Mouse (Mus musculus): ENCODE measurements at regions not wholly inside any gene's neighbourhood (a gene's known extent, or its start where the extent isn't known, plus 50 kb on each side); places are given as distances from the start of the nearest gene placed in this dataset.

DNA sequence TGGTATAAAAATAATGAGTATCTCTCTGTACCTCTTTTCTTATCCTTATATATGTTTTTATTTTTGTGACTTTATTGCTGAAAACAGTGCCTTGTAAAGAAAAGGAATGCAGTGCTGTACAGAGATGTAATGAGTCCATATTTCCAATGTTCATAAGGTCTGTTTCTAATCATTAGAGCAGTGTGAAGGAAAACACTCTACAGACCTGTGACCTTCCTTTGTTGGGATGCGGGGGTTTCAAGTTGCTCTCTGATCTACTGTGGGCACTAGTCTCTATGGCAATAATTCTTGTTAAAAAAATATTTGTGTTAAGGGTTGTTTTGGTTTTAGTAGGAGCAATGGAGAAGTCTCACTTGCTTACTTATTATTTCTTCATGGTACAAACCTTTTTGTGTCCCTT is 231.0 kb downstream of the Hdgfl1 start:
- Histone ChIP-seq H3K36me3 (ENCODE audit: insufficient read depth, low read length) (no peaks in the 10 kb centered on the region), H3K9me3 (ENCODE audit: low read length) (peaks cover 22% of the 10 kb centered on the region), H3K27me3 (ENCODE audit: insufficient read depth, low read length) (no peaks in the 10 kb centered on the region), H3K4me1 (replicated peaks; ENCODE audit: low read depth, low read length) (no peaks in the 10 kb centered on the region), H3K4me3 (replicated peaks; ENCODE audit: low read length) (no peak overlapping the region)
- TF ChIP-seq CTCF (conservative IDR thresholded peaks at IDR 0.05; ENCODE audit: low read length) (no peak), POU5F1 (IDR thresholded peaks at IDR 0.05; ENCODE audit: borderline replicate concordance, low read length) (no peak), NANOG (IDR thresholded peaks at IDR 0.05; ENCODE audit: borderline replicate concordance, low read length) (no peak)

DNA sequence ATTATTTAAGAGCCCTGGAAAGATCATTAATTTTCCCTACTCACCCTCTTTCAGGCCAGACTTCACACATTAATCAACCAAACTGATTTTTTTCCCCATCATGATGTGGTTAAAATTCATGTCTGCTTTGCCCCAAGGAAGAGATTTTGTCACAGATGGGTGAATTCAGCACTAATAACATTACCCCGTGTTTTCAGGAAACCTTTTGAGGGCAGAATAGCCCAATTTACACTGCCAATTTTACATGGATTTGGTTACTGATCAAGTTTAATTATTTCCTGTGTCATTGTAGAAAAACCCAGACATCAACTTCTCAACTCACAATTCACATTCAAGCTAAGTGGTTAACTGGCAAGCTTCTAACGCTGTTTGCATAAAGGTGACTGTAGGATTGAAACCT is 233.4 kb downstream of the Hdgfl1 start:
- no peak for TF ChIP-seq CTCF (conservative IDR thresholded peaks at IDR 0.05; ENCODE audit: low read length)
- no peak for TF ChIP-seq POU5F1 (IDR thresholded peaks at IDR 0.05; ENCODE audit: borderline replicate concordance, low read length)
- TF ChIP-seq NANOG (IDR thresholded peaks at IDR 0.05; ENCODE audit: borderline replicate concordance, low read length) = no peak
- H3K9me3 ChIP-seq (ENCODE audit: low read length) = peaks cover 22% of the 10 kb centered on the region

DNA sequence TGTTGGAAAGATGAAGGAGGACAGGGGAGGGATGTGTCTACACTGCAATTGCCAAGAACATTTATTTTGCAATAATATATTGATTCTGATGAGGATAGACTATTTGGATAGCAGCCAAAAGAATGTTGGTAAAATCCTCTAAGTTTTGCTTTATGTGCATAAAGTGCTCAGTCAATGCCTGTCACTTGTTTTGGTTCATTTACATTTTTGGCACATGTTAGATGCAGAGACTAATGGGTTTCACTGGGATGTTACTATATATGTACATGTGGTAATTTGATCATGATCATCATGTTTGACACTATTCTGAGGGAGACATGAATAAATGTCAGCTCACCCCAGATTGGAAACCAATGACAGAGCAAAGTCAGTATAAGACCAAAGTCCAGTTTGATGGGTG is 237.2 kb downstream of the Hdgfl1 start:
- TF ChIP-seq NANOG (IDR thresholded peaks at IDR 0.05; ENCODE audit: borderline replicate concordance, low read length) (no peak), CTCF (conservative IDR thresholded peaks at IDR 0.05; ENCODE audit: low read length) (no peak), POU5F1 (IDR thresholded peaks at IDR 0.05; ENCODE audit: borderline replicate concordance, low read length) (no peak)
- Histone ChIP-seq H3K4me3 (replicated peaks; ENCODE audit: low read length) (no peak overlapping the region), H3K9me3 (ENCODE audit: low read length) (no peaks in the 10 kb centered on the region), H3K27me3 (ENCODE audit: insufficient read depth, low read length) (no peaks in the 10 kb centered on the region), H3K36me3 (ENCODE audit: insufficient read depth, low read length) (no peaks in the 10 kb centered on the region), H3K4me1 (replicated peaks; ENCODE audit: low read depth, low read length) (no peaks in the 10 kb centered on the region)

More for the DNA sequence above, 233.4 kb downstream of the Hdgfl1 start:
- Histone ChIP-seq H3K4me3 (replicated peaks; ENCODE audit: low read length) (no peak overlapping the region), H3K27me3 (ENCODE audit: insufficient read depth, low read length) (no peaks in the 10 kb centered on the region), H3K4me1 (replicated peaks; ENCODE audit: low read depth, low read length) (no peaks in the 10 kb centered on the region), H3K36me3 (ENCODE audit: insufficient read depth, low read length) (no peaks in the 10 kb centered on the region)

DNA sequence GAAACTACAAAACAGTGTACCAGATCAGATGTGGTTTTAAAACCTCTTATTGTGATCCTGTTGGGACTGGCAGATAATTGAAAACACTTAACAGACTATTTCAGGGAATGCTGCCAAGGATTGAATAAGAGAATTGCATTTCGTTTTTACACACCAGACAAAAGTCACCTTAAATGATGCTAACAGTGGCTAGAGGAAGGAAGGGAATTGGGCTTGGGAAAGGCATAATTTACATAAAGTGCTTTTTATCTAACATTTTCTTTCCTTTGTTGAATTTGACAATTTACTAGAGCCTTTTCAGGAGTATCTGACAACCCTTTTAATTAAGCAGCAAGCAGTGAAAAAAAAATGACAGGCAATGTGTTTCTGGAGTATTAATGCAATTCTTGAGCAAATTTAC is 250.9 kb downstream of the Hdgfl1 start:
- no peak for TF ChIP-seq CTCF (conservative IDR thresholded peaks at IDR 0.05; ENCODE audit: low read length)
- no peak for TF ChIP-seq POU5F1 (IDR thresholded peaks at IDR 0.05; ENCODE audit: borderline replicate concordance, low read length)
- no peak for TF ChIP-seq NANOG (IDR thresholded peaks at IDR 0.05; ENCODE audit: borderline replicate concordance, low read length)
- no peak overlapping the region for H3K4me3 ChIP-seq (replicated peaks; ENCODE audit: low read length)
- no peaks in the 10 kb centered on the region for H3K27me3 ChIP-seq (ENCODE audit: insufficient read depth, low read length)
- no peaks in the 10 kb centered on the region for H3K4me1 ChIP-seq (replicated peaks; ENCODE audit: low read depth, low read length)
- no peaks in the 10 kb centered on the region for H3K9me3 ChIP-seq (ENCODE audit: low read length)
- no peaks in the 10 kb centered on the region for H3K36me3 ChIP-seq (ENCODE audit: insufficient read depth, low read length)

DNA sequence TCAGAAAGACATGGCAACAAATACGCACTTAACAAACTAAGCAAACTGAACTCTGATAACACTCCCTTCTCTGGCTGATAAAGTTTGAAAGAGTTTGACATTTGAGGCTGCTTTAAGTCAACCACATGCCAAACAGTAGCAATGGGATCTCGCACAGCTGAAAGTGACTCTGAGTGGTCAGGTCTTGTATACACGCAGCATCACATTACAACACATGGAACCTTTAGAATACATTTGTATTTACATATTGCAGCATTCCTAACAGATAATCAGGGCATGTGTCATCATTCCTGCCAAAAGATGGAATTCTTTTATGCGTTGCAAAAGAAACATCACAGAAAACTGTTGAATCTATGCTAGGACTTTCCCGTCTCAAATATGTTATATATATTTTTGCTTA is 251.5 kb downstream of the Hdgfl1 start:
- no peak for TF ChIP-seq NANOG (IDR thresholded peaks at IDR 0.05; ENCODE audit: borderline replicate concordance, low read length)
- TF ChIP-seq POU5F1 (IDR thresholded peaks at IDR 0.05; ENCODE audit: borderline replicate concordance, low read length) = no peak
- TF ChIP-seq CTCF (conservative IDR thresholded peaks at IDR 0.05; ENCODE audit: low read length) = no peak
- Histone ChIP-seq H3K4me3 (replicated peaks; ENCODE audit: low read length) (no peak overlapping the region), H3K4me1 (replicated peaks; ENCODE audit: low read depth, low read length) (no peaks in the 10 kb centered on the region), H3K36me3 (ENCODE audit: insufficient read depth, low read length) (no peaks in the 10 kb centered on the region), H3K27me3 (ENCODE audit: insufficient read depth, low read length) (no peaks in the 10 kb centered on the region), H3K9me3 (ENCODE audit: low read length) (no peaks in the 10 kb centered on the region)

DNA sequence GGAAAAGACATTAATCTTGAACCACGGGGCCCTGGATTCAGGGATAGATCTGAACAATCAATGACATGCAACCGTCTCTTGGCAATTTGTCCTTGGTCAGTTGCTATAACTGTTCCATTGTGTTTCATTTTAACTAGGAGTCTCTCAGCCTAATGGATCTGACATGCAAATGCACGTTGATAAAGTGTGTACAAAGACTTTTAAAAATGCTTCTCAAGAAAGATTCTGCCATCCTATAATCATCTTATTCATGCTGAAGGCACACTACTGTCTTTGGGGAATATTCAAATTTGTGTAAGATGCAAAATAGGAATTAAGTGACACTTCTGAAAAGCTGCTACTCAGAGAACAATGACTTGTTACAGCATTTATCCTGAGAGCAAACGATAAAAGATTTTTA is 252.3 kb downstream of the Hdgfl1 start:
- TF ChIP-seq CTCF (conservative IDR thresholded peaks at IDR 0.05; ENCODE audit: low read length) = no peak
- no peak for TF ChIP-seq POU5F1 (IDR thresholded peaks at IDR 0.05; ENCODE audit: borderline replicate concordance, low read length)
- no peak for TF ChIP-seq NANOG (IDR thresholded peaks at IDR 0.05; ENCODE audit: borderline replicate concordance, low read length)
- H3K36me3 ChIP-seq (ENCODE audit: insufficient read depth, low read length) = no peaks in the 10 kb centered on the region
- H3K9me3 ChIP-seq (ENCODE audit: low read length) = no peaks in the 10 kb centered on the region
- H3K27me3 ChIP-seq (ENCODE audit: insufficient read depth, low read length) = no peaks in the 10 kb centered on the region
- H3K4me1 ChIP-seq (replicated peaks; ENCODE audit: low read depth, low read length) = no peaks in the 10 kb centered on the region
- H3K4me3 ChIP-seq (replicated peaks; ENCODE audit: low read length) = no peak overlapping the region

DNA sequence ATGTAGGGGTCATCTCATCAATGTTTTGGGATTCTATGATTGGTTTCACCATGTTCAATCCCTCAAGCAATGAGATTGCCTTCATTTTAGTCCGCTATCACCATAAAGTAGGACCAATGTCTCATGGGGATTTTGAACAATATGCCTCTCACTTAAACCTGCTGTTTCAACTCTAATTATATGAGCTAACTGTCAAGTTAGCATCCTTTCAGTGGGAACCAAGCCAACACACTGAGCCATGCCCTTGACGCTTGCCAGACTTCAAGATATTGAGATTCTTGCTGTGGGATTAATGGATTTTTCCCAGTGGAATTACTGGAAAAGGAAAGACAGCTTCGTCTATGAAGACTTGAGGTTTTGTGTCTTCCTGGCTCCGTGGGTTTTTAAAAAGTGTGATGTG is 259.5 kb downstream of the Hdgfl1 start:
- Histone ChIP-seq H3K9me3 (ENCODE audit: low read length) (no peaks in the 10 kb centered on the region), H3K36me3 (ENCODE audit: insufficient read depth, low read length) (no peaks in the 10 kb centered on the region), H3K27me3 (ENCODE audit: insufficient read depth, low read length) (no peaks in the 10 kb centered on the region), H3K4me3 (replicated peaks; ENCODE audit: low read length) (no peak overlapping the region), H3K4me1 (replicated peaks; ENCODE audit: low read depth, low read length) (no peaks in the 10 kb centered on the region)
- TF ChIP-seq NANOG (IDR thresholded peaks at IDR 0.05; ENCODE audit: borderline replicate concordance, low read length) (no peak), POU5F1 (IDR thresholded peaks at IDR 0.05; ENCODE audit: borderline replicate concordance, low read length) (no peak), CTCF (conservative IDR thresholded peaks at IDR 0.05; ENCODE audit: low read length) (no peak)

DNA sequence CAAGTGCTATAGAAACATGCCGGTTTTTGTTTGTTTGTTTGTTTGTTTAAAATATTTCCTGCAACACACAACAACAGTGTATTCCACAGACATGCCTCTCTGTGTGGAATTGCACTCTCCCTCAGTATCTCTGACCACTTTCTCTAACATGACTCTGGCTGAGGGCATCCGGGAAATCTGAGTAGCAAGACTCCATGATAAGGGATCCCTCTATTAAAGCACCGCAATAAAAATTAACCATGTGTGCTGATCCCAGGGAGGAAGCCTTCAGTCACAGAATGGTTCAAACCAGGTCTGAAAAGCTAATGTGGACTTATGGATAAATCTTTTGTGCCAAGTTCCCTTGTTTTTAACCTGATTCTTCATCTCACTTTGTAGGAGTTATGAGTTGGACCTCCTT is 260.1 kb downstream of the Hdgfl1 start:
- Histone ChIP-seq H3K36me3 (ENCODE audit: insufficient read depth, low read length) (no peaks in the 10 kb centered on the region), H3K9me3 (ENCODE audit: low read length) (no peaks in the 10 kb centered on the region), H3K4me3 (replicated peaks; ENCODE audit: low read length) (no peak overlapping the region), H3K27me3 (ENCODE audit: insufficient read depth, low read length) (no peaks in the 10 kb centered on the region), H3K4me1 (replicated peaks; ENCODE audit: low read depth, low read length) (no peaks in the 10 kb centered on the region)
- TF ChIP-seq NANOG (IDR thresholded peaks at IDR 0.05; ENCODE audit: borderline replicate concordance, low read length) = no peak
- TF ChIP-seq POU5F1 (IDR thresholded peaks at IDR 0.05; ENCODE audit: borderline replicate concordance, low read length) = no peak
- TF ChIP-seq CTCF (conservative IDR thresholded peaks at IDR 0.05; ENCODE audit: low read length) = no peak

DNA sequence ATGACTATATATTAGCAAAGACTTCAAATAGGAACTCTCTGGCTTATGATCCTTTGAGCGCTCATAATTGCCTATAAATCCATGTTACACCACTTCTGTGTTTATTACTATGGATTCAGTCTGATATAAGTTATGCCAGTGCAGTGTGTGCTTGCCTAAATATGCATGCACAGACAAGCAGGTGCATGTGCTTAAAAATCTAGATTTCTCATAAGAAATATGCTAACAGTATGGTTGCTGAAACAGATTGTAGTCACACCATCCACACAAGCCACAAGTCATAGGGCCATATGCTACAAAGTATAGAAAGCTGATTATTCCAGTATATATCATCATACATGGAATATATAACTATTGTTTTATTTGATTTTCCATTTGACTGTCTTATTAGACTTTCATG is 266.2 kb downstream of the Hdgfl1 start:
- Histone ChIP-seq H3K27me3 (ENCODE audit: insufficient read depth, low read length) (no peaks in the 10 kb centered on the region), H3K4me3 (replicated peaks; ENCODE audit: low read length) (no peak overlapping the region), H3K9me3 (ENCODE audit: low read length) (no peaks in the 10 kb centered on the region), H3K4me1 (replicated peaks; ENCODE audit: low read depth, low read length) (no peaks in the 10 kb centered on the region), H3K36me3 (ENCODE audit: insufficient read depth, low read length) (no peaks in the 10 kb centered on the region)
- TF ChIP-seq CTCF (conservative IDR thresholded peaks at IDR 0.05; ENCODE audit: low read length) (no peak), POU5F1 (IDR thresholded peaks at IDR 0.05; ENCODE audit: borderline replicate concordance, low read length) (no peak), NANOG (IDR thresholded peaks at IDR 0.05; ENCODE audit: borderline replicate concordance, low read length) (no peak)
